Mouse (Mus musculus): ENCODE results near the gene Zfhx3.

Gene Zfhx3

DNA sequence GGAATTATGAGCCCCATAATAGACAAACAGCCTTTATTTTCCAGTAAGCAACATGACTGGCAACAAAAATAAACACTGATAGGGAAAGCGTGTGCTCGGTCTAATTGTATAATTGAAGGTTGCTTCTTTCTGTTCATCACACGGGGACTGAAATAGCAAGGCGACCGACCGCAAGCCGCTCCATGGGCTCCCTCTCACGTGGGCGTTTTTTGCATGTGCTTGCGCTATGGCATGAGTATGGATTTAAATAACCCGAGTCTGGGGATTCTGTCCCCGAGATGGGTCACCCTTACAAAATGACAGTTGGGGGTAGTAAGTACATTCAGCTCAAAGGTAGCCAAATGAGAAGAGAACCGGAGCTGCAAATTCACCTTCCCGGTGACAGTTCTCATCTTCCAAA is 405.9 kb downstream of the Zfhx3 start:
- no peak for DNase-seq (ENCODE audit: extremely low spot score, low read depth, low spot score)

DNA sequence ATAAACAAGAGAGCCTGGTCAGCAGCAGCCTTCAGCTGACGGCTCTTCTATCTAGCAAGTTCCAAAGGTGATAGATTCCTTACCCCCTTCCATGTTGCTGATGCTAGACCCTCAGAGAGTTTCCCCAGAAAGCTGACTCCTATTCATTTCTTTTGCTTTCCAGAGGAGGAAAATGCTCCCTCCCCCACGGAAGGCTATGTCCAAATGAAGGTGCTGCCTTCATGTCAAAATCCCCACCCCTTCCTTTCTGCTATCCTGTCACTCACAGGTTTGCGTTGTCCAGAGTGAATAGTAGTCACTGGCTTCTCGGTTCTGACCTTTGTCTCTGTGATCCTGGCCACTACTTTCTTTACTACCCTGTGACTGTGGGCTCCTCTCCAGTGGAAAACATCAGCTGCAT is 406.3 kb downstream of the Zfhx3 start:
- DNase-seq (ENCODE audit: extremely low spot score, low read depth, low spot score): no peak

DNA sequence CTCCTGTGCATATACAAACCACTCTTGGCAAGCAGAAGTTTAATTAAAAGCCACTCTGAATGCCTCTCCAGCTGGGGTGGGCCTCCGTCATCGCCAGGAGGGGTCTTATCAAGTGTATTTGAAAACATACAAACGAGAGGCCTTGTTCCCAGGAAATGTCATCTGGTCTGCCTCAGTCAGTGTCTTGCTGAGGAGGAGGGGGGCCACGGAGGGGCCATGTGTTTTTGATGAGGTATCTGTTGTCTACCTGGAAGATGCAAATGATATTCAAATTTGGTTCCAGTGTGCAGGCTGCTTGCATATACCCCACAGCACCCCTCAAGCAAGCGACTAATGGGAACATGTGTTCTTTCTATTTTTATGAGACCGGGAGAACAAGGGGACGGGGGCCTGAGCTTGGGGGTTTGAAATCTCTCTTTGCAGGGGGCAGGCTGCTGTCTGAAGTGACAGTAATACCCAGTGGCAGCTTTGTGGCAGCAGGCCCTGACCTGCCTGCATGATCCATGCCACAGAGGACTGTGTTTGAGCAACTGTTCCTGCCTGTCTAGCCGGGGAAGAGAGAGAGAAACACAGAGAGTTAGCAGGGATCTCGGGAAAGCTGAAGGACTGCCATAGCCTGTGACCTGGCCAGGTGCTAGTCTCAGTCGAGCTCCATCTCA is 412.8 kb downstream of the Zfhx3 start:
- no peak for DNase-seq (ENCODE audit: extremely low spot score, low read depth, low spot score)

DNA sequence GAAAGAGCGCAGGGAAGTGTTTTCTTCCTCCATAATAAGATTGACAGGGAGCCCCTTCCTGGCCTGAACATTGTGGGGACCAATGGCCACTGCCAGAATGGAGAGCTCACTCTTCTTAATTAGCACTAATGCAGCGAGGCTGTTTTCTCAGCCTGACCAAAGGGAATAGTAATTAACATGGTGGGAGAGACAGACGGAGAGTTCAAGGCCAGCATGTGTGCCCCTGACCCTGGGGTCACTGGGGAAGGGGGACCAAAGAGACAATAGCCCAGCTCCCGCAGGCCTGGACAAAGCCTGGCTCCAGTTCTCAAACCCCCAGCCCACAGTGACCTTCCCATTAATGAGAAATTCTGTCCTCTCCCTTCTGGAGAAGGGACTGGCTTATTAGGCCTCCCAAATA is 419.0 kb downstream of the Zfhx3 start:
- DNase-seq (ENCODE audit: extremely low spot score, low read depth, low spot score): no peak

DNA sequence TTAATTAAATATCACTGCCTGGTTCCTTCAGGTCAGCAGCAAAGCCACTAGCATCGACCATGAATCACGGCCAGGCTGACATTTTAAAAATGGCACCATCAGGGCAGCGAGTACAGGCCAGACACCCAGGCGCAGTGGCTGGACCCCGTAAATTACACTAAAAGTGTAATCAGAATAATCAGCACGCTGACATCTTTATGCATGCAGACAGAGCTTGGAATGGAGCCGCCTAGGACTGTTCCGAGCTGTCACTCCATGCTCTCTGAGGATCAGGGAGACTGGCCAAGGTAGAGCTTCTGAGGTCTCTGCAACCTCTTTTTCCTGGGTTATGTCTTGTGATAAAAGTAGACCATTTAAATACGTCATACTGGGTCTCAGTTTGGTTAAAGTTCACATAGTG is 420.0 kb downstream of the Zfhx3 start:
- DNase-seq (ENCODE audit: extremely low spot score, low read depth, low spot score): no peak

DNA sequence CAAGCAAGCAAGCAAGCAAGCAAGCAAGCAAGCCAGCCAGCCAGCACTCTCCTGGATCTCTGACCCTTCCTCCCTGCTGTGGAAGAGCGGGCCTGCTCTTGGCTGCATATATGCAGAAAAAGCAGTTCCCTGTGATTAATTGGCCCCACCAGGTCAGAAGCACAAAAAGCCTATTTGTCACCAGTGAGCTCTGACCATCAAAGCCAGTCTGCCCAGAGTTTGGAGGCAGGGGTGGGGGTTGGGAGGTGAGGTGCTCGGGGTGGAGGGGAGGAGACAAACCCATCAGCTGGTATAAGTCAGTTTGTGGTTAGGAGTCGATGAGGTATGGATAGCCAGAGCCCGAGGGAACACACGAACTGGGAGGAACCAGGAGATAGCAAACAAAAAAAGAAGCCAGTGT is 421.0 kb downstream of the Zfhx3 start:
- no peak for DNase-seq (ENCODE audit: extremely low spot score, low read depth, low spot score)

DNA sequence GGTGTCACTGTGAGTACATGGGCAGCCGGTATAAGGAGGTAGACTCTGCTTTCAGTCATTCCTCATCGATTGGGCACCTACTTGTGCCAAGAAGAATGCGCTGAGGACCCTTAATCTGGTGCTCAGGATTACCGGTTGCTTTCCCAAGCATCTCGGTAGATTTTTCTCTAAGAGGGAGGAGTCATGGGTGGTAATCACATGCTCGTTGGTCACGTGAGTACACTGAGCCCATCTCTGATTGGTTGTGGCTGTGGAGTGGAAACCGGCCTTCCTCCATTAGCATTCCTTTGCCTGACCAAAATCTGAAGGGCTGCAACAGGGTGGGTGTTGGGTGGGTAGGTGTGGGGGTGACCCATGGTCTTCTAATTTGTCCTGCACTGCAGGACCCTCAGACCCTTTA is 421.4 kb downstream of the Zfhx3 start:
- DNase-seq (ENCODE audit: extremely low spot score, low read depth, low spot score): no peak

DNA sequence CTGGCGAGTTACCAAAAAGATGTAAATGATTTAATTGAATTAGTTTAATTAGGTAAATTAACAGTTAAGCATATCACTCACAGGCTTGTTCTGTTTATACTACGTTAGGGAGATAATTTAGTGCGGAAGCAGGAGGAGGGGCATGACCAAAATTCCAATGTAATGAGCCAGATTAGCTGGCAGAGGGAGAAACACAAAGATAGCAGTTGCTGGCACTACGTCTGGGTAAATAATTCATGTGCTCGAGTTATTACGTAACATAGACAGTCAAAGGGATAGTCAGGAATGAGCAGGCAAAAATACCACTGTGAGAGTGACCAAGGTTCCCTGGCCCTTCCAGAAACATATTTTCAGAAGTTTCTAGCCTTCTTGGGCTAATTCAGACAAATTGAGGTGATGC is 426.6 kb downstream of the Zfhx3 start:
- no peak for DNase-seq (ENCODE audit: extremely low spot score, low read depth, low spot score)

DNA sequence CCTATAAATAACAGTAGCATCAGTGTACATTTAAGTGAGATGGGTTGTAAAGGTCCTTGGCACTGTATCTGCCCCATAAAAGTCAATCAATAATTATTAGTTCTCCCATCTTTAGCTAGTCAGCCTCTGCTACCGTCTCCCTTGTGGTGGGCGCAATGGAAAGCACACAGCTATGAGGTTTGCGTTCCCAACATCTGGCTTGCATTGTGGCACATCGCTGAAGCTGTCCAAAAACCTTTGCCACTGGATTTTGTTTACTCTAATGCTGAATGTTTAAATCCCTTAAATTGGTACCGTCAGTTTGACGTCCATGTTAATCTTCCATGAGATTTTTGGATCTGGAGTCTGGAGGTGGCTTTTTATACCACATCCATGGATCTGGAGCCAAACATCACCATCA is 428.3 kb downstream of the Zfhx3 start:
- DNase-seq (ENCODE audit: extremely low spot score, low read depth, low spot score): no peak

DNA sequence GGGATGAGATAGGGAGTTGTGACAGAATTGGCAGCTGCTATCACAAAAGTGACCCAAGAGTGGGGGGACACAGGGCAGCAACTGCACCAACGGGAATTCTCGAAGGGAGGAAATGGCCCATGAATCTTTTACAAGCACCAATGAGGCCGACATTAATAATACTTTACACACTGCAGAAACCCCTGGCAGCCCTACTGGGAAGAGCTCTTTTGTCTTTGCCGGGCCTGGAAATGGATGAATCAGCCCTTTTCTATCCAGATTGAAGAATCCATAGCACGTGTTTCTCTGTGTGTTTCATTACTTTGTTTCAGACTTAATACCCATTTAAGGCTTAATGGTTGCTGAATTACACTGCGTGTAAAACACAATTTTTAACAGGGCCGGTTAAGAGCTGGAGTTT is 430.6 kb downstream of the Zfhx3 start:
- DNase-seq (ENCODE audit: extremely low spot score, low read depth, low spot score): peak; percentile 14

DNA sequence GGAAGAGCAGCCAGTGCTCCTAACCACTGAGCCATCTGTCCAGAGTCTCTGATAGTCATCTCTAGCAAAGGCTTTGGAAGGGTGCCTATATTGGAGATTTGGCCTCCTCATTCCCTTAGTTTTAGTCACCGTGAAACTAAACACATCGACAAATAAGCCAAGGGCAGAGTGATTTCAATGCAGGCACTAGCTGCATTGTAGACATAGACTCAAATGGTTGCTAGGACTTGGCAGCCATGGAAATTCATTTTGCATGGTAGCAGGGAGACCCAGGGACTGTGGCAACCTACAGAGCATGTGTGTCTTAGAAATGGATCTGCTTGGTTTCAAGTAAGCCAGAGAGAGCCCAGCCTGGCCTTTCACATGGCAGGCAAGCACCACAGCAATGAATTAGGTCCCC is 435.6 kb downstream of the Zfhx3 start:
- no peak for DNase-seq (ENCODE audit: extremely low spot score, low read depth, low spot score)

DNA sequence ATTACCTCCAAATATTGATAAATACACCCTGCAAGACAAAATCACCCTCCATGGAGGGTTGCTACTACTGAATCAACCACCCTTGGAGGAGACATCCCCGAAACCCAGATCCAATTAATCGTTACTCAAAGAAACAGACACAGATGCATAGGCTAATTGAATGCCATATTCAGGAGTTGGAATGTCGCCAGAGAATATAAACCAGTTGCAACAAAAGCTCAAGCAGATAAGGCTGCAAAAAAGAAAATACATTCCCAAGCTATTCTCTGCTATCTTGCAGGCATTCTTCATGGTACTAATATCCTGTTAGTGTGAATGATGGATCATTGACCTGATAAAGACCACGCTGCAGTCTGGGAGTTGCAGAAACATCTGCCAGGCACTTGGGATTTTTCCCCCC is 440.7 kb downstream of the Zfhx3 start:
- DNase-seq (ENCODE audit: extremely low spot score, low read depth, low spot score): no peak

DNA sequence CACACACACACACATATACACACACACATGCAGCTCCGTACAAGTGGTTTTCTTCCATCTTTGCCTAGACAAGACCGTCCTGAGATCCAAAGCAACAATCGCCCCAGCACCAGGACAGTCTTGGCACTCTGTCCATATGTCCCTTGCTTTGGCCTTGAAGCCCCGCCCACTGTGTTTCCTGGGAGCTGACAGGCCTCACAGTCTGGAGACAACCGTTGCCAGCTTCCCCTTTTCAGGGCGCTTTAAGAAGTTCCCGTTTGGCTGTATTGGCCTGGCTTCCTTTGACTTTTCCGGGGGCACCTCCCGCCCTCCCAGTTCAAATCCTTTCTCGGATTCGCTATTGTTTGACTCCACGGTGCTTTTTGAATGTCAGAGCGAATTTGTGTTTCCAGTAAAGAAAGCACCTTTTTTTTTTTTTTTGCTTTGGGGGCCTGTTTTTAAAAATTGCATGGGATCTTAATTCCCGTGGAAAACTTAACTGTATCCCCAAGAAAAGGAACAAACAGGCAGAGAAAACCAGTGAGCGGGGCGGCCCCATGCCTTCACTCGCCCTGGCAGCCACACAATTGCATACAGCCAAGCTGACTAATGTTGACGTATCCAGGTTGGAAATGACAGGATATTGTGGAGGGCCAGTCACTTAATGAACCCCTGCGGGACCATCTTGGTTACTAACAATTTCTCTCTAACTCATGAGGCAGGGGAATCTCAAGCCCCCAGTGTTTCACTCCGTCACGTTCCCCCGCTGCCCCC is 444.9 kb downstream of the Zfhx3 start:
- no peak for DNase-seq (ENCODE audit: extremely low spot score, low read depth, low spot score)

DNA sequence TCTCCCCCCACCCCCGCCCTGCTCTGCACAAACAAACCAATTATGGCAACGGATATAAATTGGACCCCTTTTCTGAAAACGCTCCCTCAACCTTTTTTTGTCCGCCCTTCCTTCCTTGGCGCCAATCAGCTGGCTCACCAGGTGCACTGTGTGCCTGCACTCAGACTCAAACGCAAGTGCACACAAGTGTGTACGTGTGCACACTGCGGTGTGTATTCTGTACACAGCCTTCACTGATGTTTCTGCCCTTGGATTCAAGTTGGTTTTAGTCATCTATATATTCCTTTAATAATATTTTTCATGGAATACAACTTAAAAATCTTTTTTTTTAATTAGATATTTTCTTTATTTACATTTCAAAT is 445.4 kb downstream of the Zfhx3 start:
- DNase-seq (ENCODE audit: extremely low spot score, low read depth, low spot score): no peak

DNA sequence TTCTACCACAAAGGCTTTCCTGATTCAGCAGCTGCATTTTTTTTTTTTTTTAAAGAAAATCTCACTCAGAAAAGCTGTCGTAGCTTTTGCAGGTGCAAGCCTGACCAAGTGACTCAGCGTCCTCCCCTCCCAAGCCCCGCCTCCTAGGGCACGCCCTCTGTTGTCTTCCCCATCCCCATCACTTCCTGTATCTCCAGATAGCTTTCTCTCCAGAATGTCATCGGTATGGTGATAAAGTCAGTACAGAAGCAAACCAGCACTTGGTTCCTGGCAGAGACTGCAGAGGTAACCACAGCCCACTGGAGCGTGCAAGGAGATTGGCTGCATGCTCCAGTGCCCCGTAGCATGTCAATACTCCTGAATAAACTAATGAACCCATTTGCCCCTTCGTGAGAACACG is 450.5 kb downstream of the Zfhx3 start:
- DNase-seq (ENCODE audit: extremely low spot score, low read depth, low spot score): no peak

DNA sequence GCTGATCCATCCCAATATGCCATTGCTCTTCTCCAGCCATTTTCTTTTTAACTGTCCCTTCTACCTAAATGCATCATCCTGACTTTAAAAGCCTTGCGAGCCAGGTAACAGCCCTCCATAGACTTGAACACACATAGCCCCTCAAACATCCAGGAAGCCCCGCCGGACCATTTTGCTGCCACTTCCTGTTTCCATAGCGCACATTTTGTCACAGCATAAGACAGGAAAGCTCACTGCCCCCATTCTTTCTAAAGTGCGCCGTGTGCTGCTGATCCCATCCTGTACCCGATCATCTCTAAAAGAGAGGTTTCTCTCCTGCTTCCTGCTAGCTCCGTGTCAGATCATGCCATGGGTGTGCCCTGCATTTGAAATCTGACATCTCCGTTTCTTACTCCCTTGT is 459.7 kb downstream of the Zfhx3 start:
- no peak for DNase-seq (ENCODE audit: extremely low spot score, low read depth, low spot score)

DNA sequence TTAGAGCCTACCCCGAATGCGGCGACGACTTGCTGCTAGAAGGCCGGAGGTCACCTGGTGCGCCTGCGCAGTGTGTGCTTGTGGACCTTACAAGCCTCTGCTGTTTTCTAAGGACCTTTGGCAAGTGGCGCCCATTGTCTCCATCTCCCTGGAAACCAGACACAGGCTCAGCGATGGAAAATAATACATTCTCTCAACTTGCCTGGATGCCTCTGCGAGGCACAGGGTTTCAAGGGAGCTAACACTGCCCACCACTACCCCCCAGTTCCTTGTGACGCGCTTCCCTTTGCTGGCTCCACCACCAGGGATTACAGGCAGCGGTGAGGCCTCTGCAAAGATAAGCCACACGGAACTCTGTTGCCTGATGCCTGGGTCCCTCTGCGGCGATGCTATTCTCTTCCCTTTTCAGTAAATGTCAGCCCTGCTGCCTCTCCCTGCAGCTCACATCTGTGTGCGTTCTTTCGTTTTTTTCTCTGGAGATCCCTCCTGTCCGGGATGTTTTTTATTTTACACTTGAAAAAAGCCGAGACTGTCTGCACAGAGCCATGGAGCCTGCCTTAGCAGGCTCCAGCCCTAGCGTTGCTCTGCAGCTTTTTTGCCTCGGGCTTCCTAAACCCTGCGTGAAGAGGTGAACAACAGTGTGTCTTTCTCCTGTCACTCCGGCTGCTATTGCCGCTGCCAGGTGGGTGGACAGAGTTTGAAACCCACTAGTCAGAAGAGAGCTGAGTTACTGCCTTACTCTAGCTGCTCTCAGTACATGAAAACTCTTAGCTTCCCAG is 464.5 kb downstream of the Zfhx3 start:
- no peak for DNase-seq (ENCODE audit: extremely low spot score, low read depth, low spot score)

DNA sequence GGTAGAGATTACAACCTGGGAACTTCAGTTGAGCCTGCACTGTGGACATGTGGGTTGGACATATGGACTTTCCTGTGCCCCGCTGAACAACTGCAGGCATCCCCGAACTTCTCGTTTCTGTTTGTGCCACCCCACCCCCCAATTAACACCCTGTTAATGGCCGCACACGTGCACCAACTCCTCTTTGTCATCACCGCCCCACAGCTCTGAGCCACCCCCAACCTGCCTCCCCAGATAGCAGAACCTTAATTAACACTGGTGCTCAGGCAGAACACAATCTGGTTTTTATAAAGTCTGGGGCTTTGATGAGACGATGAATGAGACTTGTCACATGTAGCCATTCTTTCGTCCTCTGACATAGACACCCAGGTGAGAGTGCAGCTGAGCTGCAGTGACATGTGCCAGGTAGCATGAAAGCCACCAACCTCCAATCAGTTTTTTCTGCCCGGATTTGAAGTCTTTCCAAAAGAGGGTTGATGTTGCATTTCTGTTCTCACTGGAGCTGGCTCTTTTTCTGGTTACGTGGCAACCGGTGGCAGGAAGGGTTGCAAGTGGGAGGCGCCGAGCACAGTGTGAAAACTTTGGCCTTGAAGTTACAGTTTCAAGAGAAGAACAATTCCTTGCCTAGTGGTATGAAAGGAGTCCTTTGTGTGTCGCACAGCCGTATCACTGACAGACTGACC is 476.9 kb downstream of the Zfhx3 start:
- no peak for DNase-seq (ENCODE audit: extremely low spot score, low read depth, low spot score)

DNA sequence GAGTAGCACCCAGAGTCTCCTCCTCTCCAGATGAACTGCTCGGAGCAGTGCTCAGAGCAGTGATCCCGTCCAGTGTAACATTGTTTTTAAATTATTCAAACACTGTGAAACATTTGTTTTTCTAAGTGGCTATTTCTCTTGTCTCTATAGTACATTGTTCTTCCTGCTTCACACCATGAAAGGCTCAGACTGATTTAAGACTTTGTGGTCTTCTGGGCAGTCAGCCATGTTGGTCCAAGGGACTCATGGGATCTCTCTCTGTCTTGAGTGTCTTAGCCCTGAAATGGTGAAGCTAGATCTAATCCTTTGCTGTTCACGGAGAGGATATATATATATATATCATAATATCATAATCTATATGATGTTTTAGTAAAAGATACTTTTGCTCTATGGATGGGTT is 480.1 kb downstream of the Zfhx3 start:
- no peak for DNase-seq (ENCODE audit: extremely low spot score, low read depth, low spot score)

DNA sequence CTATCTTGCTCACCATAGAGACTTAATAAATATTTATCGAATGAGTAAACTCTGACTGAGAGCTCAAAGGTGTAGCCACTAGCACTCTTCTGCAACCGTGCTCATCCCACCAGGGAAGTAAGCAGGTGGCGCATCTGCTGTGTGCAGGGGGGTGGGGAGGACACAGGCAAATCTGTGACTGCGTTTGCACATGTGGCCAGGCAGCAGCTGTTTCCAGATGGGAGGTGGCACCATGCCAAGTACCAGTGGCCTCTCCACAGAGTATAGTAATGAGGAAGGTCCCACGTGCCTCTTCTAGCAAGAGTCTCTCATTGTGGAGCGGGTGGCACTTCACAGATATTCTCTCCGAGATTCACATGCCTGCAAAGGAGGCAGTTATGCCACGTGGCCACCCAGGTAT is 481.9 kb downstream of the Zfhx3 start:
- no peak for DNase-seq (ENCODE audit: extremely low spot score, low read depth, low spot score)

DNA sequence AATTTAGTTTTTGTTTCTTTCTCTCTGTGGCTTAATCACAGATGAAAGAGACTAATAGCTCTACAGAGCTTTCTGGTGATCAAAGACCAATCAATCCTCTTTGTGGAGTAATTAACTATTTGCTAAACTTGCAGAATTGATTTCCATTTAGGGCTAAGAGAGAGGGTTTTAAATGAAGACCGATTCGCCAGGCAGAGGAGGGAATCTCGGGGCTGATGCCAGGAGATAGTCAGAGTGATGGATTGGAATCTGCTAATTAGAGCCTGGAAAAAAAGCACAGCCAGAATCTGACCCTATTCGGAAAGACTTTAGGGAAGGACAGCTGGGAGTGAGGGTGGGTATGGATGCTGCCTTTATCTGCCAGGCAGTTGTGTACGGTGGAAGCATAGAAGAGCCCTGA is 490.9 kb downstream of the Zfhx3 start:
- no peak for DNase-seq (ENCODE audit: extremely low spot score, low read depth, low spot score)

DNA sequence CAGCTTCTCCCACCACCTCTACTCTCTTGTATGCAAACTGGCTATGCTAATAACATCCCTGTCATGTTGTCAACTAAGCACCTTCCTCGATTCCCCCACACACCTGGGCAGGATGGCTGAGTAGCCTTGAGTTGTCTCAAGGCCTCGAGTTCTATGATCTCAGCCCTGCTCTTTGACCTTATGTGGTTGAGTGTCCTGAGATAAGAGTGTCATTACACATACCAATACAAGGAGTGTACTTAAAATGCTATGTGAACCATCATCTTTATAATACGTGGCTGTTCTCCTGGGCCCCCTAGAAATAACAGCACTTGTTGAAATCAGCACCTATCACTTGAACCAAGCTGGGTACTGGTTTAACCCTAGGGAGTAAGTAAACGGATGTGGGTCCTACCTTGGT is 492.1 kb downstream of the Zfhx3 start:
- DNase-seq (ENCODE audit: extremely low spot score, low read depth, low spot score): no peak
